Mouse (Mus musculus) cortical plate, adult 2 months (tissue): ENCODE measurements around the gene Auts2.

ENCODE experiments used
- CTCF ChIP-seq: fragments of 200-500 bp; IDR thresholded peaks from 2 replicates; pipeline ENCODE4 v1.5.1; 2011; ENCODE audit warnings: mild to moderate bottlenecking, control low read depth, low read length; ENCODE audit not compliant: insufficient read depth; ENCODE audit errors: extremely low read depth
- POLR2A ChIP-seq: fragments of 200-500 bp; IDR thresholded peaks from 2 replicates; pipeline ENCODE4 v1.6.1; 2011; ENCODE audit warnings: mild to moderate bottlenecking, low read length, control low read depth; ENCODE audit not compliant: insufficient read depth; ENCODE audit errors: extremely low read depth

DNA sequence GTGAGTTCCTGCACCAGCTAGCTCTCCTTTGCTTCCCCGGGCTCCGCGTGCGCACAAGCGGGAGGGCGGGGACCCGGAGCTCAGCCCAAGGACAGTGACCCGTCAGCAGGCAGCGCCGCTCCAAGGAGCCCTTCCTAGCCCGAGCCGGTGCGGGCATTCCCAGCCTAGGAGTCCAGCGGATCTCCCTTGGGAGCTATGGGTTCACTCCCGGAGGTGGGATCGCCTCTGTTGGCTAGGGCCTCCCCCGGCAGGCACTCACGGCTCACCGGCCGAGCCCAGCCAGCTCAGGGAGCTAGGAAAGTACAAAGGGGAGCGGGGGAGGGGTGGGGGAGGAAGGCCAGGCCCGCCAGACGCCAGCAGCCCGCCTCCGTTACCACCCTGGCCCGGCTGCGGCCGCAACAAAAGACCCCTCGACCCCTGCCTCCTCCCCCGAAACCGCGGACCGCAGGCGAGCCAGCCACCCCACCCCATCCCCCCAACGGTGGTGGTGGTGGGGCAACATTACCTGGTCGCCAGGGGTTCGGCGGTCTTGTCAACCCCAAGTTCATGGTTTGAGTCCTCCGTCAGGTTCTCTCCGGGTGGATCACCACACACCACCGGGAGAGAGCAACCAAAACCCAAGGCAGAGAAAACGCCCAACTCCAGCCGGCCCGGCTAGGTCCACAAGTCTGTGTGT lies 1005.9 kb downstream of the Auts2 start:
- TF ChIP-seq POLR2A (no peak), CTCF (no peak)
